Mouse (Mus musculus): ENCODE results near the gene Hoxb9.

GRCm38 (mm10) chr11:96272024-96272921, 1.0 kb downstream of the Hoxb9 start:
- TF ChIP-seq ZNF384 (IDR thresholded peaks at IDR 0.05; ENCODE audit: low read depth, low read length) (no peak), ZC3H11A (IDR thresholded peaks at IDR 0.05; ENCODE audit: borderline replicate concordance, low read depth, low read length) (no peak), MAFK (IDR thresholded peaks at IDR 0.05; ENCODE audit: insufficient read depth, low read depth, low read length) (no peak), HCFC1 (IDR thresholded peaks at IDR 0.05; ENCODE audit: borderline replicate concordance, insufficient read depth, low read length) (no peak), CHD2 (IDR thresholded peaks at IDR 0.05; ENCODE audit: low read depth, low read length) (no peak)

All from ES-E14 (cell line).